Mouse (Mus musculus) spleen, adult 2 months (tissue): ENCODE results near the gene Timd2.
"Not testable (repeated sequence)": the region's sequence is repeated elsewhere in the genome, so short reads cannot be mapped to it uniquely, and the experiment has no call there.

ENCODE experiments used
- CTCF ChIP-seq: fragments of 200-500 bp; IDR thresholded peaks from 2 replicates; pipeline ENCODE4 v1.5.1; 2011; ENCODE audit warnings: mild to moderate bottlenecking, inconsistent platforms; ENCODE audit not compliant: insufficient read depth, insufficient read length, insufficient replicate concordance; ENCODE audit errors: extremely low read depth
- POLR2A ChIP-seq: fragments of 200-500 bp; IDR thresholded peaks from 2 replicates; pipeline ENCODE4 v1.6.1; 2011; ENCODE audit warnings: low read depth, low read length, inconsistent platforms

- TF ChIP-seq CTCF, POLR2A: not testable (repeated sequence)
Observed at GRCm38 (mm10) chr11:46649655-46650054, 57.2 kb downstream of the Timd2 start.
